Mouse (Mus musculus) layer of hippocampus, postnatal 25 days (tissue): ENCODE data around the gene Dnmt3l. TPM values are rescaled to one million over a fixed set of nuclear protein-coding genes. Genes with fewer than 3 reads are reported as not detected.
"Not testable (repeated sequence)": the region's sequence is repeated elsewhere in the genome, so short reads cannot be mapped to it uniquely, and the experiment has no call there.

Experiments
- DNase-seq, 2 experiments: peaks; one replicate each; pipeline ENCODE4 v3.0.0; 2022; ENCODE audit warnings: mixed read lengths in 2 of 2, low spot score in 1 of 2; ENCODE audit errors: extremely low spot score in 1 of 2
- total RNA-seq, 2 experiments: library from RNA; stranded (reverse); gene quantifications; 2 replicates each; pipeline ENCODE4 v1.2.3; 2021

Gene Dnmt3l
- total RNA-seq, 2 experiments from 2014 or later, result 0.22 TPM; not detected in 1

DNA sequence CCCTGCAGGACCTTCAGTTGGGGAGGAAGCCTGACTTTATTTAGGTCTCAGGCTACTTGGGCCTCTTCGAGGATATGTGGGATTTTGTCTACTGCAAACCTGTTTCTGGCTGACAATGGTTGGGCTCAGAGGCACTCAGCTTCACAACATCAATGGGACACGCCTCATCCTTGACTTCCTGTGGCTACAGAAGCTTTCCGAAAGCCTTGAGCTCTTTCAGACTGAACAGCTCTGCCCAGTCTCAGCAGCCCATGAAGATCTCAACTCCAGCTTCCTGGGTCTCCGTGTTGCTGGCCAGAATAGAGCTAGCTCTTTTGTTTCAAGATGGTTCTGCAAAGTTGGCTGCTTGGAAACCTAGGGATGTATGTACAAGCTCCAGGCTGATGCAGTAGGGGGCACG lies 36.5 kb downstream of the Dnmt3l start:
- no peak for DNase-seq

DNA sequence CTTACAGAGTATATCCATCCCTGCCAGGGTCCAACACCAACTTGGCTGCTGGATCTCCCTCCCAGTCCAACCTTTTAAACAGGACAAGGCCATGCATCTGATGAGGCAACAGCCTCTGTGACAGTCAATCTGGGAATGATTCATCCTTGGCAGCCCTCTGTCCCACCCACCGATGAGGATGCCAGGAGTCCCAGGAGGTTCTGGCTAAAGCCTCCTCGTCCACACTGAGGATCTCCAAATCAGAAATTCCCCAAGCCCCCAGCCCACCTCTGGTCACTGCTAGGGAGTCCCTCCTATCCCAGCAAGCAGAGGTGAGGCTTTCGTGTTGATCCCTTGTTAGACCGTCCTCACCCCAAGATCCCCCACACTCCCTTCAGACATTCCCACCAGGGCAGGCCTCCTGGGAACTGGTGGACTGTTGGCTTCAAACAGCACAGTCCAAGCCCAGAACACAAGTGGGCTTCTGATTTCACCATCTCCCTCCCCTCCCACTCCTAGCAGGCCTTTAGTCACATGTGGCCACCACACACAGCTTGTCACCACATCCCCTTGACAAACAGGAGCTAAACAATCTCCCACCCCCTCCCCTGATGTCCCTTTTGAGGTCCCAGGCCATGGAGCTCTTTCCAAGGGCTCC lies 38.3 kb downstream of the Dnmt3l start:
- no peak for DNase-seq

GRCm38 (mm10) chr10:78084073-78084472 lies 42.3 kb downstream of the Dnmt3l start:
- no peak for DNase-seq

GRCm38 (mm10) chr10:78085711-78086110 lies 44.0 kb downstream of the Dnmt3l start:
- no peak for DNase-seq

DNA sequence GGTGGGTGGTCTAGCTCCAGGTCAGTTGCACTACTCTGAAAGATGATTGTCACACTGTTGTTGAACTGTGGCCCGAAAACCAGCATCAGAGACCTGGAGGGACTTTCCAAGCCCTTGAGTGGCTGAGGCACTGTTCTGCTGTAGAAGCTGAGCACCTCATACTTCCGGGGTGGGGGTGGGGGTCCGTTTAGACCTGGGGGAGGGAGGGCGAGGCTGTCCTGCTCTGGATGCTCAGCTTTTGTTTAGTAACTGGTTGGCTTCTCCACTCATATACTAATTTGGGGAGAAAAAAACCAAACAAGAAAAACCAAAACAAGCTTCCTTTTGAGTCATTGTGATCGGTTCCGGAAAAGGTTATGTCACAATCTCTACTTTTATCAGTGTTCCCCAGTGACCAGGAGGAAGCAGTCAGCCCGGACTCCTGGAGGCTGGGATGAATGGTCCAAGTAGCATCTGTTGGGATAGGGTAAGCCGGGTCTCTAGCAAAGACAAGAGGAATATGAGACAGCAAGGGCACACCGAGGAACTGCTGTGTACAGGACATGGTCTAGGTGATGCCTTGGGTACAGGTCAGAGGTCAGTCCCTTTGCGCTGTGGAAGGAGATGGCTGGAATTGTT lies 44.8 kb downstream of the Dnmt3l start:
- no peak for DNase-seq

DNA sequence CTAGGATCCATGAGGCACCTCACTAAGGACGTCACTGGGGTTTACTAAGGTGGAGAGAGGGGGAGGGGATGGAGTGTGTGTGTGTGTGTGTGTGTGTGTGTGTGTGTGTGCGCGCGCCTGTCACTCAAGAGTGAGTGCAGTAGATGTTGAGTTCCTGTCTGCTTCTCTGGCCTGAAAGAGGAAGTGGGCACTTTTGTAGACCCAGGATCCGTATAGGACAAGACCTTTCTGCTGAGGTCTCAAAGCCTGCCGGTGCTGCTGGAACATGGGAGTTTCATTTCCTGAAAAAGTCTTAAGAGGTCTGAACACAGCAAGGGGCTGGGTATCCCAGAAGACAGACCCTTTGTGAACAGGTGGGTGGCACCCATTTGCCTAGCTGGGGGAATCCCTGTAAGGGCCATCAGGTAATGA lies 45.4 kb downstream of the Dnmt3l start:
- DNase-seq, result no peak

GRCm38 (mm10) chr10:78090246-78090645 lies 48.5 kb downstream of the Dnmt3l start:
- DNase-seq, result no peak

- DNase-seq, result no peak
Observed at GRCm38 (mm10) chr10:78090706-78091491, 49.2 kb downstream of the Dnmt3l start.

DNA sequence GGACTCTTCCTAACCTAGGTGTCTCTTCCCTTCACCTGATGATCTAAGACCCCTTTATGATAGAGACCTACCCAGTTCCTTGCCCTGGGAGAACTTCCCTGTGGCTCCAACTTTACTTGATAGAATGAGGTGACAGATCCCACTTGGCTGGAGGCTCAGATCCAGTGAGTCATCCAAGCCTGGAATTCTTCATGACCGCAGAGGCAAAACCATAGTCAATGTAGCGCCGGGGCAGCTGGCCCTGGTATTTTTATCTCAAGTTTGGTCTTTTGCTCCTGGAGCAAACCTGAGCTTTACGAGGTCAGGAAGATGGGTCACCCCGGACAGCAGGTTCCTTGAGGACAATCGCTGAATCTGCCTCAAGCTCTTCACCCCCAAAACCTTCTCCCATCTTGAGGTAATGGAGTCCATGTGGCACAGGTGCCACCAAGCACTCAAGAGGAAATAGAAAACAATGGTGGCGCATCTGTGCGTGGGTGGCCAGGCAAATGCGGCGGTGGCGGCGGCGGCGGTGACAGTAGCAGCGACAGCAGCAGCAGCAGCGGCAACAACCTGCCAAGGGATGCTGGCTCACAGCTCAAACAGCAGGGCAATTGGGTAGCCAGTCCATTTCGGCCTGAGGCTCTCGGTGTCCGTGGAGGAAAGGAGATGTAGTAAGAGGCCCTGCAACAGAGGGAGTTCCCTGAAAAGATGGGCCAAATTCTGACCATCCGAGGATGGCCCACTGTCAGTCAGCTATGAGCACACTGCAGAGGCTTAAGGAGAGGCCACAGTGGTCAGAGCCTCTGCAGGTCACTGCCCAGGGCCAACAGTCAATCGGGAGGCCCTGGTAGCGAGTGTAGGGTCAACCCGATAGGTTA lies 50.3 kb downstream of the Dnmt3l start:
- DNase-seq, result no peak

- no peak for DNase-seq
Observed at GRCm38 (mm10) chr10:78092725-78093029, 50.9 kb downstream of the Dnmt3l start.

DNA sequence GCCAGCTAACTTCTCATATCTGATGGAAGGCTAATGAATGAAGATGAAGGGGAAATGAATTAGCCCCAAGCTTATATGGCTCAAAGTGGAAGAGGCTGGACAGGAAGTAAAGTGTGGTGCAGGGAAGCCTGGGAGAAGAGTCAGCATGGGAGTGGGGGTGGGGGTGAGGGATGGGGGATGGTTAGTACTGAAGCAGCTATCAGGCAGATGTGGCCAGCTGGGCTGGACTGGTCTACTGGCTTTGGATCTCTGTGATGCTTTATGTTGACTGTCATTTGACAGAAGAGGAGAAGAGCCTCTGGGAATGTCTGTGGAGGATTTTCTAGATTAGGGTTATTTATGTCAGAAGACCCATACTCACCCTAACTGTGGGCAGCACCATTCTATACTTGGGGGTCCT lies 53.5 kb downstream of the Dnmt3l start:
- no peak for DNase-seq

DNA sequence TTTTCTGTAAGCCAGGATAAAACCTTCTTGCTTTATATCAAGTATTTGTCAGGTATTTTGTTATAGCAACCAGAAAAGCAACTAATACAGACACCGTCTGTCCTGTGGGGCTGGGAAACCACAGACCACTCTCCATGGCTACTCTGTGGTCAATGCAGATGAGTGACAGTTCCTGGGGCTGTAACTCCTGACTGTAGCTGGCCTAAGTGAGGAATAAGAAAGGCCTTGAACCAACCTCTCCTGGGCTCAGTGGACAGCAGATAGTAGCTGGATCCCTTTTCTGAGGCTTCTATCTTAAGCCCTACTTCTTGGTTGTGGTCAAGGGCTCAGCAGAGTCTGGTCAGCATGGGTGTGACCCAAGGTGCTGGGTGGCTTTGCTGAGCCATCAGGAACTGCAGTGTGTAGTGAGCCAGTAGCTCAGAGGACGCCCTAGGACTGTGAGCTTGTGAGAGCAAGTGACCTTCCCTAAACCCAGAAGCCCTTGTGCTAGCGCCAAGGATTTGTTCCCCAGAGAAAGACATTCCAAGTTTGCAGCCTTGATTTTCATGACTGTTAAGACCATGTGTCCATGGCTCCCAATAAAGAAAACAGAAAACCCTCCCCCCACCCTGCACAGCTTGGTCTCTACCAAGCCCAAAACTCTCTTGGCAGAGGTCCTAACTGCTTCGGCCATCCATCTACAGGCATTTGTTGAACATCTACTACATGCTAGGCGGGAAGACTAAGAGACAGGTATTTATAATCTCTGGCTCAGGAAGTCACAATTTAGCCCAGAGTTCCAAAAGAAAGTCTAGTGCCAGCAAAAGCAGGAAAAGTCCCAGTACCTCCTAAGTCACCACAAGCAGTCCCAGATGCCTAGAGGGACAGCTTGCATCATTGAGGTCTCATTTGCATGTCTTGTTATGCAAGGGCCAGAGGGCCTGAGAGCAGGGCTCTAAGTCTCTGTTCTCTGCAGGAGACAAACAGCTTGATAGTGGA lies 54.5 kb downstream of the Dnmt3l start:
- DNase-seq, result no peak

- DNase-seq, result not testable (repeated sequence)
Observed at GRCm38 (mm10) chr10:78099860-78100259, 58.1 kb downstream of the Dnmt3l start.

- DNase-seq, result no peak
Observed at GRCm38 (mm10) chr10:78100989-78101780, 59.4 kb downstream of the Dnmt3l start.

DNA sequence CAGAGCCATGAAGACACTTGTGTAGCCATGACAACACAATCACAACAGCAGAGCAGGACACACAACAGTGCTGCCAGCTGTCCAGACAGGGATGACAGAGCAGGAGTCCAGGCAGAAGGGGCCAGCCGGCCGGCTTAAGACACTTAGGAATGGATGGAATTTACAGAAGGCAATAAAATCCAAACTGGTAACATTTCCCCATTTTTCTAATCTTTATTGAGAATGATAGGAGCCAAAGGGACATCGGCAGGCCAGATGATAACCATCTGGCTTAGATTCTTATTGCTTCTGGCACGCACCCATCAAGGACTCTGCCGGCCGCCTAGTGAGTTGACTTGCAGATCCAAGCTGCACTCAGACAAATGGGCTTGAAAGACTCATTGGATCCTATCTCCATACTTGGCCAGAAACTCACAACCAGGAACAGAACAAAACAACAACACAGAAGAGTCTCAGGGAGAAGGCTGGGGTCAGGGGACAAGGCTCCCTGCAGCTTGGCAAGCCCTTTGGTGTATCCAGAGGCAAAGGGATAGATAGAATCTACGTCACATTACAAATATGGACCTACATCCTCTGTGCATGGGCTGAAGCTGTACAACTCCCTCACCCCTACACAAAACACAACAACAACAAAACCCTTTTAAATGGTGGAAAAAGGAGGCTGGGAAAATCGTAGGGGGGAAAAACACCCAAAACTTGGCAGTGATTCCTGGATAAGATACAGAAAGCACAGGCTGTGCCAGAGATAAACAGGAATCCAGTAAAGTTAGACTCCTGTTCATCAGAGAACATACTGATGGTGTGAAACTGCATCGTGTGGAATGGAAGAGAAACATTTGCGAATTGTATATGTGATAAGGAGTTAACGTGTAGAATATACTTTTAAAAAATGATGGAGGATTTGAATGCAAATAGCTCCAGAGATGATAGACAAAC lies 63.1 kb downstream of the Dnmt3l start:
- peak in 1 of 2 experiments; percentile 21 for DNase-seq

GRCm38 (mm10) chr10:78105548-78105947 lies 63.8 kb downstream of the Dnmt3l start:
- peak; percentile 24 to 34 for DNase-seq
